Mouse (Mus musculus): Measurements from ENCODE around the gene Ephx1. TPM values are rescaled to one million over a fixed set of nuclear protein-coding genes. Genes with fewer than 3 reads are reported as not detected.

Gene Ephx1
- polyA plus RNA-seq, 1 experiment from 2014 or later, result 4.0 TPM

Other genes with a start within 250 kb of the Ephx1 start
- gene H3f3a, start 207.0 kb downstream of the Ephx1 start, polyA plus RNA-seq (2015; fragmentation: Nextera tagmentation; extraction: Ambion mirVana), result 3,899 and 4,029 TPM in 2 replicates
- gene Sde2, start 169.8 kb downstream of the Ephx1 start, polyA plus RNA-seq (2015; fragmentation: Nextera tagmentation; extraction: Ambion mirVana), result 35.7 and 35.9 TPM in 2 replicates
- 3.7 and 4.5 TPM in 2 replicates for gene Lefty2, start 127.8 kb downstream of the Ephx1 start, polyA plus RNA-seq (2015; fragmentation: Nextera tagmentation; extraction: Ambion mirVana)
- gene Pycr2, start 116.6 kb downstream of the Ephx1 start, polyA plus RNA-seq (2015; fragmentation: Nextera tagmentation; extraction: Ambion mirVana), result 85.1 and 88.7 TPM in 2 replicates
- gene Lefty1, start 85.9 kb downstream of the Ephx1 start, polyA plus RNA-seq (2015; fragmentation: Nextera tagmentation; extraction: Ambion mirVana), result 0.22 and 0.23 TPM in 2 replicates
- 1.6 and 2.2 TPM in 2 replicates for gene Tmem63a, start 78.6 kb downstream of the Ephx1 start, polyA plus RNA-seq (2015; fragmentation: Nextera tagmentation; extraction: Ambion mirVana)
- 0.11 TPM in 1 of 2 replicates, not detected in the other for gene 9130409I23Rik, start 30.3 kb upstream of the Ephx1 start, polyA plus RNA-seq (2015; fragmentation: Nextera tagmentation; extraction: Ambion mirVana)
- gene Nvl, start 123.3 kb upstream of the Ephx1 start, polyA plus RNA-seq (2015; fragmentation: Nextera tagmentation; extraction: Ambion mirVana), result 45.4 and 48.9 TPM in 2 replicates
- 72.2 and 78.9 TPM in 2 replicates for gene Cnih4, start 123.8 kb upstream of the Ephx1 start, polyA plus RNA-seq (2015; fragmentation: Nextera tagmentation; extraction: Ambion mirVana)
- 36.0 and 37.8 TPM in 2 replicates for gene Wdr26, start 191.1 kb upstream of the Ephx1 start, polyA plus RNA-seq (2015; fragmentation: Nextera tagmentation; extraction: Ambion mirVana)